Mouse (Mus musculus) gastrocnemius, postnatal 4 days (tissue): ENCODE results near the gene Osbpl3. TPM values are rescaled to one million over a fixed set of nuclear protein-coding genes. Genes with fewer than 3 reads are reported as not detected.

Experiments
- DNase-seq, 2 experiments: peaks; one replicate each; pipeline ENCODE4 v3.0.0; 2021 to 2022; ENCODE audit warnings: low spot score in 2 of 2, mixed read lengths in 2 of 2
- total RNA-seq, 2 experiments: library from RNA; stranded (reverse); gene quantifications; 2 replicates each; pipeline ENCODE4 v1.2.3; 2021

The Osbpl3 gene
- total RNA-seq, 2 experiments from 2014 or later: 8.7 to 12.3 TPM

DNA sequence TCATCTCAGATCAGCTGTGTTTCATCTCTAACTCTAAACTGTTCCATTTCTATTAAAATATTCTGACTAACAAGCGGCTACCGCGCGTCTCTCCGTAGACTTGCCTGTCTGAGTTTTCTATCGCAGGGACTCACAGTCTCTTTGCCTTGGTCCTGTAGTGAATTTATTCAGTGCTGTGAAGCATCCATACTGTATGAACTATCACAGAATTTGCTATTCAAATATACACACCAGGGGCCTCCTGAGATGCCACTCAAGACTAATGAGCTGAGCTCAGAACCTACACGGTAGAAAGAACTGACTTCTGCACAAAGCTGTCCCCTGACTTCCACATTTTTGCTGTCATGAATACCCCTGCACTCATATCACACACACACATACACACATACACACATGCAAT, 154.9 kb downstream of the Osbpl3 start:
- no peak for DNase-seq

DNA sequence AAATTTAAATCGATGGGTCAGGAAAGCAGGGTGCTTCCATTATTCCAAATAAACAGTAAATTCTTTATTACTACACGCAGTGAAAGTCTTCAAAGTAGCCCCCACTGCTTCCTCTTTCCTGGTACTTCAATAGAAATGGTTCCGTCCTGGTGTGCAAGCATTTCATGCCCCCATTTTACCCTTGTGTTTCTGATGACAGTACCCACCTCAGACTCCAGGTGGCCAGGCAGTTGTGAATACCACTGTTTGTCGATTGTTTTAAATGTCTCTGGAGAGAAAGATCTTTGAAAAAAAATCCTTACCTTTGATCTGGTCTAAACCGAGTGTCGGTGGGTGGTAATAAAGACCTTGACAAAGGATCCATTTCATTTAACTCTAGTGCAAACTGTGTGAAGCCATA, 155.4 kb downstream of the Osbpl3 start:
- DNase-seq: no peak

DNA sequence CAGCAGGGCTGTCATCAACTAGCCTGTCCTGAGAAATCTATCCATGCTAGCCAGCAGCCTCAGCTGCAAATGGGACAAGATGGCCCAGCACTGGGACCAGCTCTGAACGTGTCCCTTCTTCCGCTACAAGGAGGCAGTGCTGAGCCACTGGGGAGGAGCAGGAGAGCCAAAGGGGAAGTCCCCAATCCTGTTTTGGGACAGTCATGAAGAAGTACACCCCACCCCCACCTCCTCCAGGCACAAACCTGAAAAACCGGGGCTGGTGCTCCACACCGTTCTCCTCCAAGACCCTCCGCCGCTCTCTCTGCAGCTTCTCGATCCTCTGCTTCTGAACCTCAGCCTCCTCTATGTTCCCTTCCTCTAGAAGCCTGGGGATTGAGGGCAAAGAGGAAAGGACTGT, 156.9 kb downstream of the Osbpl3 start:
- no peak for DNase-seq

DNA sequence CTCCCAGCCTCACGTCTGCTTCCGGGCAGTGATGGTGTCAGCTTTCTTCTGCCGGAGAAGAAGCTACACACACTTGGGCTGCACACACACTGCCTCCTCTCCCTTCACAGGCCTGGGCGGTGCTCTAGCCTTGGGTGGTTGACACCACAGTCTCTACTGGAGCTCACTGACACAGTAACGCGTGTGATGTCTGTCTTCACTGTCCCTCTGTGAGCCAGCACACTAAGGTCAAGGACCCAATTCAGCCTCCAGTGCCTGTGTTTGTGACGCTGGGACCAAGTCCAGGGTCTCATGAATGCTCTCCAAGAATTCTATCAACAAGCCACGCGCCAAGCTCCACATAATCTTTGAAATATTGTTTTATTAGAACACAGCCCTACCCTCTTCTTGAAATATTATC, 158.3 kb downstream of the Osbpl3 start:
- DNase-seq: no peak

DNA sequence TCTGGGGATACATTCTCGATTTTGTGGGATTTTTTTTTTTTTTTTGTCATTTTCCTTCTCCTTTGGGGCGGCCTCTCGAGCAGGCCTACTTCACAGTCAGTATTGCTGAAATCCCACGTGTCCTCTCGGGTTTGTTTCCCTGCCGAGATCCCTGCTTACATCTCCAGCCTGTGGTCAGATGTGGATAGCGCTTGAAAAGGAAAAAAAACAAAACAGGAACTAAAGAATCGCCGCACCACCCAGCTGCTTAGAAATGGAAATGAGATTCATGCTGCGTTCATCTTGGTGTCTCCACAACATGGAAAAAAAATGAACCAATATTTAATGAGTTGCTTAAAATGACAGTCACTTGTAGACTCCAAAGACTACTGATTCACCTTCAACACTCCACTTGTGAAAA, 160.9 kb downstream of the Osbpl3 start:
- DNase-seq: no peak

DNA sequence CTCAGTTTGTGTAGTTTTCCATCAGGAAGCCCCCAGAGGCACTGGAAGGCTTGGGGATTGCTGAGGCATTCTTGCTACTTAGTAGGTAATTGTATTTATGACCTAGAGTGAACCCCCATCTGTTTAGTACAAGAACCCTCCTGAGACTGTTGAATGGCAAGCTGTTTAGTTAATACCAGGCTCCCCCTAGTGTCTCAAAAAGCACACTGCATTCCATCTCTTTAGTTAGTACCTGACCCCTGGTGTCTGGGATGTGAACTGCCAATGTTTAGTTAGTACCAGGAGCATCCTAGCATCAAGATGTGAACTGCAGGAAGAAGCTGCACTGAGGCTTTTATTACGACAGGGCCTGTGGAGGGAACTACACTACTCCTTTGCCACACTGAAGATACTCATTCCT, 161.9 kb downstream of the Osbpl3 start:
- DNase-seq: peak; percentile 51 to 75

DNA sequence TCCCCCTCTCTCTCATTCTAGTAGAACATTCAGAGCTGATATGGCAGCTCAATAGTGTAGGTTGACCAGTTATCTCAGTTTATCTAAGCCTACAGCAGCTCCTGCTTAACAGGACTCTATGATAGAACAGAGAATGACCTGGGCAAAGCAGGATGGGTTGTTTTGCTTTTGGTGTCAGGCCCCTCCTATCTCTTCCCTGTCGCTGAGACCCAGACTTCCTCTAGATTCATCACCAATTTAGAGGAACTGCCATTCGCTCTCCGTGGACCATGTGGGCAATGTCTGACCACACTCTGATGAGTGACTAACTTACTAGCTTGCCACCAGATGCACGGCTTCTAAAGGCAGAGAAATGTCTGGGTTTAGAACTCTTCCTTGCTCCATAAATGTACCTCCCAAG, 164.4 kb downstream of the Osbpl3 start:
- no peak for DNase-seq

DNA sequence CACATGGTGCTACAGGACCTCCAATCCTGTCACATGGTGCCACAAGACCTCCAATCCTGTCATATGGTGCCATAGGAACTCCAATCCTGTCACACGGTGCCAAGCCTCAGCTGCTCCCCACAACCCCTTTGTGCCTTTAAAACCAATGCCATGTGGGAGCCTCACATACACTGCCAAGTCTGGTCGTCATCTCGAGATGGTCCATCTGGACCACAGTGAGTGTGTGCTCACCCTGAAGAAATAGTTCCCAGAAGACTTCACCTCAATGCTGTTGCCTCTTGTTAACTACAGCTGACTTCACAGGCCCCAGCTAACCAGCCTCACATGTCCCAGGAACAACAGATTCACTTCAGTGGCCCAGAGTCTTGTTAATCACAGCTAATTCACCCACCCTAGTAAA, 169.1 kb downstream of the Osbpl3 start:
- DNase-seq: peak in 1 of 2 experiments; percentile 2

DNA sequence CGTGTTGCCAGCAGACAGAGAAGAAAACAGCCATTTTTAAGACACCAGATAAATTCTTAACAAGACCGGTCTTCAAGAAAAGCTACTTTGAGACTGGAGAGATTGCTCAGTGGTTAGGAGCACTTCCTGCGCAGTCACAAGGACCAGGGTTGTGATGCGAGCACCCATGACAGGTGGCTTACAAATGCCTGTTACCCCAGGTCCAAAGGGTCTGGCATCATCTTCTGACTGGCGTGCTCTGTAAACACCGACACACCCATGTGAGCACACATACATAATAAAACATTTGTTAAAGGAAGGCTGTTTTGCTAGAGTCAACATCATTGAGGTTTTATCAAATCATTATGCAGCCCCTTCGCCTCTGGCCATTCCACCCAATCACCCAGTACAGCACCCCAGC, 176.4 kb downstream of the Osbpl3 start:
- DNase-seq: peak in 1 of 2 experiments; percentile 1

GRCm38 (mm10) chr6:50273947-50274346, 182.1 kb downstream of the Osbpl3 start:
- DNase-seq: no peak

GRCm38 (mm10) chr6:50273416-50273815, 182.6 kb downstream of the Osbpl3 start:
- no peak for DNase-seq

DNA sequence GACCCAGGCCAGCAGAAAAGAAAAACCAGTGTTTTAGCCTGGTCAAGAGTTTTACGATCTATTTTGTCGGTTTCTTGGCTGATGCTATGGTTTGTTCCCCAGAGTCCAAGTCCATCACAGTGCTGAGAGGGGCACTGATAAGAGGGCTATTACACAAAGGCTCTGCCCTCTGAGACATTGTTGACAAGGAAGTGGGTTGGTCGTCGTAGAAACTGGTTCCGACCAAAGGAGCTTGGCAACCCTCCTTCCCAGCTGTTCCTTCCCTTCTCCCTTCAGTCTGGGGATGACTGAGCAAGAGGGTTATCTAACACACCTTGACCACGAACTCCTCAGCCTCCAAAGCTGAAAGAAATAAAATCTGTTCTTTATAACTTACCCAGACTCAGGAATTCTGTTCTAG, 192.3 kb downstream of the Osbpl3 start, which contains the start of gene Gsdme:
Gene Gsdme (minus strand): TSS at position 193 of the 400 bp plus-strand sequence.
- DNase-seq: no peak

DNA sequence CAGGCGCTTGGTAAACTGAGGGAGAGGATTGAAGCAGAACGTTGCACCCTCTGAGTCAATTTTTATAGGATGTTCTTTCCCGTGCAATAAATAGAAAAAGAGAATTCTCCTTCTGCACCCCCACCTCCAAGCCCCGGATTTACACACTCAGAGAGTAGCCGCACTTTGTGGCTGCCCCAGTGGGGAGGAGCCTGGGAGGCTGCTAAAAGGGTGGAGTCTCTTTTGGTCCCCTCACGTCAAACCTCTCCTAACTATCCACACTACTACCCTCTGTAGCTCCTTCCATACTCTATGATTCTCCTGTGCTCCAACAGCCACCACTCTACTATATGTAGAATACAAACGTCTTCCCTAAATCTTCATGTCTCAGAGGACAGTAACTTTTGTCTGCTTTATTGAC, 193.7 kb downstream of the Osbpl3 start:
- DNase-seq: no peak

DNA sequence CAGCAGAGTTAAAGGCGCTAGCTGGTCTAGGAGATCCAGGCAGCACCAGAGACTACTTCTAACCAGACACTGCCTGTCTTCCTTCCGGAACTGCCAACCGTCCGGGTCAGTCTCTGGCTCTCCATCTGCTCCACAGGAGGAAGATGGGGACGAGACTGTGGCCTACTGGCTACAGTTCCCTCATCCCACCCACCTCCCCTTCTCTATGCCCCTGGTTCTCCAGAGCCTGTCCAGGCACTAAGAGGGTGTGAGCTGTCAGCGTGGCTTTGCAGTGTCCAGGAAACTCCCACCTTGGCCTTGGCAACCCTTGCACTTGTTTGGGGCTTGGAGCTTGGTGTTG, 194.1 kb downstream of the Osbpl3 start:
- no peak for DNase-seq

DNA sequence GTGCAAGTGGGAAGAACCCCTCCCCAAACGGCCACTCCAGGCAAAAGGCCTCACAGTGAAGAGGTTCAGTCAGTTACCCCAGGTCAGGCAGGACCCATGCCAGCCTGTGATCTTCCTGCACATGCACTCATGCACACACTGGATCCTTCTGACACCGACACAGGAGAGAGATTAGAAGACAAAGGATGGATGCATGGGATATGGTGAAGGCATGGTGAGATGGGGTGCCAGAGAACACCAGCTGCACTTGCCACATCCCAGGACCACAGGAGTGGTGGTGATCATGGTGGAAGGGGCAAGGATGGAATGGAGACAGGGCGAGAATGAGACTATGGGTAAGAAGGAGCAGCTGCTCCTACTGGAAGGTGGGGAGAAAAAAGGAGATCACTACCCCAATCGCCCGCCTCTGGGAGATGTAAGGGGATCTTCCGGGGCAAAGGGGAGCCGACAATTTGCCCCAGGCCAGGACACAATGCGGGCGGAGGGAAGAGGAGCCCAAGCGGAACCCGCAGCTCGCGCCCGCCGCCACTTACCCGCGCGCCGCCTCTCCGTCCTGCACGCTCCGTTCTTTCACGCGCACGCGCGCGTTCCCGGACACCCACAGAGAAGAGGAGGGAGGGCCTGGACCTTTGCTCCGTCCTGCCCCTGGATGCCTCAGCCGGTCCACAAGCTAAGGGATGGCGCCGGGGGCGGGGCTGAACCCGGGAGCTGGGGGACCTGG, 194.6 kb downstream of the Osbpl3 start:
- DNase-seq: peak; percentile 82 to 88

DNA sequence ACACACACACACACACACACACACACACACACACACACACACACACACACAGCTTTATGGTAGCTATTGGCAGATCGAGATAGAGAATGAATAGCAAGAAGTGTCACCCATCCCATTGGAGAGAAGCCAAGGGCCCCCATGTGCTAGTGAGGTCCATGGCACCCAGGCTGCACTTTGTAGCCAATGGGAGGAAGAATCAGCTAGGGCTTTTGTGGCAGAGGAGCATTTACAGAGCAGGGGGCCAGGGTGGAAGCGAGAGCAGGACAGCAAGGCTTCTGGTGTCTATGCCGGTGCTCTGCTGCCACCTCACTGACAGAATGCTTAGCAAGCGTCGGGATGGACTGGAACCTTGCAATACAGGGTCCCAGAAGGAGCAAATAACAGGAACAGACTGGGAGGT, 200.6 kb downstream of the Osbpl3 start:
- DNase-seq: no peak

GRCm38 (mm10) chr6:50254723-50255184, 201.2 kb downstream of the Osbpl3 start:
- DNase-seq: peak in 1 of 2 experiments; percentile 44

GRCm38 (mm10) chr6:50252690-50253089, 203.3 kb downstream of the Osbpl3 start:
- DNase-seq: no peak

GRCm38 (mm10) chr6:50247791-50248190, 208.2 kb downstream of the Osbpl3 start:
- DNase-seq: no peak

DNA sequence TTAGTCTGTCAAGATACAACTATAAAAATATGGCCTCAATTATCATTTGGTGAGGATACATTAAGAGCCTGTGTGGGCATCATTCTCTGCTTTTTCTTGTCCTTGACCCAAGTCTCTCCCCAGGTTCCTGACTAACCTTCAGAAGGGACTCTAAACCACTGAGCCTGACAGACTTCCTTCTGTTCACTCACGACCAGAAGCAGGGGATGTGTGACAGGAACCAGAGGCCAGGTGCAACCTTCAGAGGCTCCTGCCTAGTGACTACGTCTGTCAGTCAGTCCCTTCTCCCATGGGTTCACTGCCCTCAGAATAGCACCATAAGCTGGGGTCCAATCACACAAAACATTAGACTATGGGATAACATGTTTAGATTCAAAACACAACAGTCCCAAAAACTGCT, 208.6 kb downstream of the Osbpl3 start:
- DNase-seq: no peak

DNA sequence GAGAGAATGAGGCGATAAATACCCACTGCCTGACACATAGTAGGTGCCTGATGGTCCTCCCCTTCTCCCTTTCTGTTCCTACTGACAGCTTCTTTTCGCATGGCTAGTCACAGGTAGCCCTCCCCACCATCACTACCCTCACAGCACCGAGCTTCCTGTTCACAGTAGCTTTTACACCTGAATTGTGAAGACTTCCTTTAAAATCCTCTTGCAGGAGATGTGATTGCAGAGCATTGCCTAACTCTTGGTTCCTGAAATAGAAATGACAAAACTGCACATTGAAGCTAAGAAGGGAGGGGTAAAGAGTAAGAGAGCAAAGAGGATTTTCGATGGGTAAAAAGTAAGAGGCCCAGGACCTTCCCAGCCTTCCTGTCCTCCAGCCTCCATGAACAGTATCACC, 211.0 kb downstream of the Osbpl3 start:
- DNase-seq: no peak

DNA sequence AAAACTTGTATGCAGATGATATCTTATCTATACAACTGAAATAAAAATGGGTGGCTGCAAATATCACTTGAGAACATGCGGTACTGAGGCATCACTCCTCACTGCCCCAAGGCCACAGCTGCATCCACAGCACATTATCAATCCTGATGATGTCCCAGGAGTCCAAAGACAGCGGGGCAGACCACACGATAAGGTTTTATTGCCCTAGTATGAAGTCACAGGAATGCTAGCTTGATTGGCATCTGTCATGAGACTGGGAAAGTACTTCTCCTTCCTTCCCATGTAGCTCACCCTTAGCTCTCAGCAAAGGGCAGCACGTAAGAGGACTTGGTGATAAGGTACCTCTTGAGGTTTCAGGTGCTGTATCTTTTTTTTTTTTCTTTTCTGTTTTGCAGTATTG, 211.9 kb downstream of the Osbpl3 start:
- DNase-seq: no peak
